Mouse (Mus musculus): ENCODE data around the gene Mctp2. TPM values are rescaled to one million over a fixed set of nuclear protein-coding genes. Genes with fewer than 3 reads are reported as not detected.

The Mctp2 gene
- polyA plus RNA-seq, 1 experiment from 2014 or later, result 0.24 TPM

- Histone ChIP-seq H3K9ac (replicated peaks; ENCODE audit: low read depth, low read length) (no peak overlapping the region), H3K4me1 (replicated peaks; ENCODE audit: control insufficient read depth, insufficient read depth, low read length) (peaks cover 3% of the 10 kb centered on the region), H3K27me3 (replicated peaks; ENCODE audit: control insufficient read depth, insufficient read depth, low read length) (peaks cover 3% of the 10 kb centered on the region; the same call in 1 of the 2 replicates), H3K9me3 (ENCODE audit: control insufficient read depth, low read length) (no peaks in the 10 kb centered on the region), H3K36me3 (ENCODE audit: control insufficient read depth, insufficient read depth) (no peaks in the 10 kb centered on the region), H3K4me3 (replicated peaks; ENCODE audit: low read length) (no peak overlapping the region), H3K27ac (ENCODE audit: low read length) (no peak overlapping the region), H3K4me2 (ENCODE audit: low read length) (no peak overlapping the region)
- ATAC-seq, result no peak
- 70% methylated on average over 8 of the region's 8 CpGs for WGBS
Measured at GRCm38 (mm10) chr7:72311582-72311981, 5.2 kb upstream of the Mctp2 start.

DNA sequence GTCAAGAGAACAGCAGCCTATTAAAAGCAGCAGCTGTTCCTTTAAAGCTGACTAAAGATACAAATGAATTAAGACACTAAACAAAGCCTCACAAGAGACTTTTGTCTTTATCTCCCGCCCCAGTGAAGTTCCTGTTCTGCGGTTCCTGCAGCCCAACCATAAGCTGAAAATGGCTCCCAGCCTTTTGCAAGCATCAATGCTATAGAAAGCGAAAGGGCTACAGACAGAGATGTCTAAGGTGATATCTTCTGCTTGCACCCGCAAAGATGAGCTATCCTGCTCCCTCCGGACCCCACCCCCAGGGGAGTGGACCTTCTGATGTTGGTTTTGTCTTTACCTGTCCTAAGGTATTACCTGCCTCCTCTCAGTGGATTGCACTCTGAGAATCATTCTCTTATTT lies 1.7 kb upstream of the Mctp2 start:
- Histone ChIP-seq H3K9me3 (ENCODE audit: control insufficient read depth, low read length) (no peaks in the 10 kb centered on the region), H3K4me2 (ENCODE audit: low read length) (no peak overlapping the region), H3K36me3 (ENCODE audit: control insufficient read depth, insufficient read depth) (no peaks in the 10 kb centered on the region), H3K27me3 (replicated peaks; ENCODE audit: control insufficient read depth, insufficient read depth, low read length) (peaks cover 9% of the 10 kb centered on the region), H3K27ac (ENCODE audit: low read length) (no peak overlapping the region), H3K4me1 (replicated peaks; ENCODE audit: control insufficient read depth, insufficient read depth, low read length) (peaks cover 11% of the 10 kb centered on the region), H3K9ac (replicated peaks; ENCODE audit: low read depth, low read length) (no peak overlapping the region), H3K4me3 (replicated peaks; ENCODE audit: low read length) (no peak overlapping the region)
- 62% methylated on average over 5 of the region's 5 CpGs for WGBS
- ATAC-seq, result no peak

DNA sequence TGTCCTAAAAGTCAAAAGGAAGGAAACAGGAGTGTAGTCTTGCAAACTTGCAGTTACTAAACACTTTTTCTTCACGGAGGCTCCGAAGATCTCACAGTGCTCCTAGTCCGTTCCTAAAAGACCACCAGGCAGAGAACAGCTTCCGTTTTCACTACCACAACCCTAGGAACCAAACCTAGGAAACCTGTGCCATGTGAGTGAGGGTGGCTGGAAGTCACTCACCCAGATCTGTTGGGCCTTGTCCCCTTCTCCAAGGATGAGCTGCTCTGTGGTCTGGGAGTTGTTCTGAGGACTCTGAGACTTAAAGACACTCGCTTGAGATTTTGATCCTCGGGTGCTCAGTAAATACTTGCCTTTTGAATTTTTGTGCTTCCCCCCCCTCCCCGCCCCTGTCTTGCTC lies 439 bp upstream of the Mctp2 start:
- ATAC-seq, result no peak
- WGBS, result 14% methylated on average over 7 of the region's 7 CpGs
- Histone ChIP-seq H3K9ac (replicated peaks; ENCODE audit: low read depth, low read length) (peak overlapping the region; percentile 36), H3K4me2 (ENCODE audit: low read length) (peak overlapping the region; percentile 94), H3K27ac (ENCODE audit: low read length) (no peak overlapping the region), H3K36me3 (ENCODE audit: control insufficient read depth, insufficient read depth) (no peaks in the 10 kb centered on the region), H3K4me1 (replicated peaks; ENCODE audit: control insufficient read depth, insufficient read depth, low read length) (peaks cover 11% of the 10 kb centered on the region), H3K27me3 (replicated peaks; ENCODE audit: control insufficient read depth, insufficient read depth, low read length) (peaks cover 9% of the 10 kb centered on the region), H3K4me3 (replicated peaks; ENCODE audit: low read length) (peak overlapping the region; percentile 43), H3K9me3 (ENCODE audit: control insufficient read depth, low read length) (no peaks in the 10 kb centered on the region)

GRCm38 (mm10) chr7:72305971-72306370 lies 437 bp downstream of the Mctp2 start:
- no peaks in the 10 kb centered on the region for H3K36me3 ChIP-seq (ENCODE audit: control insufficient read depth, insufficient read depth)
- no peak overlapping the region for H3K27ac ChIP-seq (ENCODE audit: low read length)
- ATAC-seq, result no peak
- H3K4me1 ChIP-seq (replicated peaks; ENCODE audit: control insufficient read depth, insufficient read depth, low read length), result peaks cover 11% of the 10 kb centered on the region
- 2% methylated on average over 14 of the region's 14 CpGs for WGBS
- no peaks in the 10 kb centered on the region for H3K9me3 ChIP-seq (ENCODE audit: control insufficient read depth, low read length)
- H3K4me2 ChIP-seq (ENCODE audit: low read length), result peak overlapping the region; percentile 94
- H3K4me3 ChIP-seq (replicated peaks; ENCODE audit: low read length), result peak overlapping the region; percentile 43
- H3K27me3 ChIP-seq (replicated peaks; ENCODE audit: control insufficient read depth, insufficient read depth, low read length), result peaks cover 9% of the 10 kb centered on the region
- no peak overlapping the region; the same call in 1 of the 2 replicates for H3K9ac ChIP-seq (replicated peaks; ENCODE audit: low read depth, low read length)

- H3K4me3 ChIP-seq (replicated peaks; ENCODE audit: low read length), result no peak overlapping the region
- H3K27ac ChIP-seq (ENCODE audit: low read length), result no peak overlapping the region
- H3K27me3 ChIP-seq (replicated peaks; ENCODE audit: control insufficient read depth, insufficient read depth, low read length), result peaks cover 6% of the 10 kb centered on the region
- H3K4me1 ChIP-seq (replicated peaks; ENCODE audit: control insufficient read depth, insufficient read depth, low read length), result peaks cover 9% of the 10 kb centered on the region
- no peaks in the 10 kb centered on the region for H3K9me3 ChIP-seq (ENCODE audit: control insufficient read depth, low read length)
- WGBS, result 72% methylated on average over 4 of the region's 4 CpGs
- H3K36me3 ChIP-seq (ENCODE audit: control insufficient read depth, insufficient read depth), result no peaks in the 10 kb centered on the region
- no peak for ATAC-seq
- H3K9ac ChIP-seq (replicated peaks; ENCODE audit: low read depth, low read length), result no peak overlapping the region
- H3K4me2 ChIP-seq (ENCODE audit: low read length), result no peak overlapping the region
Measured at GRCm38 (mm10) chr7:72301667-72302066, 4.7 kb downstream of the Mctp2 start.

GRCm38 (mm10) chr7:72299726-72300125 lies 6.7 kb downstream of the Mctp2 start:
- Histone ChIP-seq H3K36me3 (ENCODE audit: control insufficient read depth, insufficient read depth) (no peaks in the 10 kb centered on the region), H3K4me3 (replicated peaks; ENCODE audit: low read length) (no peak overlapping the region), H3K4me1 (replicated peaks; ENCODE audit: control insufficient read depth, insufficient read depth, low read length) (no peaks in the 10 kb centered on the region), H3K9ac (replicated peaks; ENCODE audit: low read depth, low read length) (no peak overlapping the region), H3K4me2 (ENCODE audit: low read length) (no peak overlapping the region), H3K27me3 (replicated peaks; ENCODE audit: control insufficient read depth, insufficient read depth, low read length) (no peaks in the 10 kb centered on the region), H3K9me3 (ENCODE audit: control insufficient read depth, low read length) (no peaks in the 10 kb centered on the region), H3K27ac (ENCODE audit: low read length) (no peak overlapping the region)
- ATAC-seq, result no peak
- 90% methylated on average over 6 of the region's 6 CpGs for WGBS

- Histone ChIP-seq H3K27ac (ENCODE audit: low read length) (no peak overlapping the region), H3K36me3 (ENCODE audit: control insufficient read depth, insufficient read depth) (no peaks in the 10 kb centered on the region), H3K9ac (replicated peaks; ENCODE audit: low read depth, low read length) (no peak overlapping the region), H3K27me3 (replicated peaks; ENCODE audit: control insufficient read depth, insufficient read depth, low read length) (no peaks in the 10 kb centered on the region), H3K4me3 (replicated peaks; ENCODE audit: low read length) (no peak overlapping the region), H3K9me3 (ENCODE audit: control insufficient read depth, low read length) (no peaks in the 10 kb centered on the region), H3K4me2 (ENCODE audit: low read length) (no peak overlapping the region), H3K4me1 (replicated peaks; ENCODE audit: control insufficient read depth, insufficient read depth, low read length) (no peaks in the 10 kb centered on the region)
- ATAC-seq, result no peak
- 92% methylated on average over 5 of the region's 5 CpGs for WGBS
Measured at GRCm38 (mm10) chr7:72297013-72297412, 9.4 kb downstream of the Mctp2 start.

- H3K27me3 ChIP-seq (replicated peaks; ENCODE audit: control insufficient read depth, insufficient read depth, low read length), result no peaks in the 10 kb centered on the region
- no peak overlapping the region for H3K27ac ChIP-seq (ENCODE audit: low read length)
- H3K36me3 ChIP-seq (ENCODE audit: control insufficient read depth, insufficient read depth), result no peaks in the 10 kb centered on the region
- no peak overlapping the region for H3K4me2 ChIP-seq (ENCODE audit: low read length)
- H3K9ac ChIP-seq (replicated peaks; ENCODE audit: low read depth, low read length), result no peak overlapping the region
- H3K4me3 ChIP-seq (replicated peaks; ENCODE audit: low read length), result no peak overlapping the region
- H3K9me3 ChIP-seq (ENCODE audit: control insufficient read depth, low read length), result no peaks in the 10 kb centered on the region
- WGBS, result 13% methylated on average over 2 of the region's 2 CpGs
- no peak for ATAC-seq
- H3K4me1 ChIP-seq (replicated peaks; ENCODE audit: control insufficient read depth, insufficient read depth, low read length), result no peaks in the 10 kb centered on the region
Measured at GRCm38 (mm10) chr7:72296171-72296570, 10.2 kb downstream of the Mctp2 start.

DNA sequence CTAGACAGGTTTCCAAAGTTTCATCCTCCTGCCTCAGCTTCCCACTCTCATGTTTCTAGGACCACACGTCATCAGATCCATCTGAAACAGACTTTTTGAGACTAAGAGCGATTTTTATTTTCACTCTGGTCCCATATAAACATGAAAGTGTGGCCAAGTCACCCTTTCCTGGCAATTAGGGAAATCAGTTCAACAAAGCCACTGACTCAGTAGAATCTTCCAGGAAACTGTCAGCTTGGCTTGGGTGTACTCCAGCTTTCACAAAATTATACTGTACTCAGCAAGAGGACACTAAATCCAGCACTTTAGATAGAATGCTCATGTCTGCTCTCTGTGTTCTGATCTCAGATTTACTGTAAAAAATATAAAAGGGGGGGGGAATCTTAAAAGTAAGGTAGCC lies 11.5 kb downstream of the Mctp2 start:
- no peaks in the 10 kb centered on the region for H3K36me3 ChIP-seq (ENCODE audit: control insufficient read depth, insufficient read depth)
- H3K4me3 ChIP-seq (replicated peaks; ENCODE audit: low read length), result no peak overlapping the region
- no peaks in the 10 kb centered on the region for H3K27me3 ChIP-seq (replicated peaks; ENCODE audit: control insufficient read depth, insufficient read depth, low read length)
- no peak overlapping the region for H3K27ac ChIP-seq (ENCODE audit: low read length)
- no peaks in the 10 kb centered on the region for H3K9me3 ChIP-seq (ENCODE audit: control insufficient read depth, low read length)
- H3K4me1 ChIP-seq (replicated peaks; ENCODE audit: control insufficient read depth, insufficient read depth, low read length), result no peaks in the 10 kb centered on the region
- WGBS, result 70% methylated on average over 2 of the region's 2 CpGs
- no peak overlapping the region for H3K9ac ChIP-seq (replicated peaks; ENCODE audit: low read depth, low read length)
- ATAC-seq, result no peak
- H3K4me2 ChIP-seq (ENCODE audit: low read length), result no peak overlapping the region

All from forebrain, embryonic 16.5 days (tissue).